Mouse (Mus musculus): ENCODE results near the gene Npff. TPM values are rescaled to one million over a fixed set of nuclear protein-coding genes. Genes with fewer than 3 reads are reported as not detected.

The Npff gene
- 0.93 and 1.1 TPM in 2 replicates for polyA plus RNA-seq (2015; fragmentation: Nextera tagmentation; extraction: Ambion mirVana)

DNA sequence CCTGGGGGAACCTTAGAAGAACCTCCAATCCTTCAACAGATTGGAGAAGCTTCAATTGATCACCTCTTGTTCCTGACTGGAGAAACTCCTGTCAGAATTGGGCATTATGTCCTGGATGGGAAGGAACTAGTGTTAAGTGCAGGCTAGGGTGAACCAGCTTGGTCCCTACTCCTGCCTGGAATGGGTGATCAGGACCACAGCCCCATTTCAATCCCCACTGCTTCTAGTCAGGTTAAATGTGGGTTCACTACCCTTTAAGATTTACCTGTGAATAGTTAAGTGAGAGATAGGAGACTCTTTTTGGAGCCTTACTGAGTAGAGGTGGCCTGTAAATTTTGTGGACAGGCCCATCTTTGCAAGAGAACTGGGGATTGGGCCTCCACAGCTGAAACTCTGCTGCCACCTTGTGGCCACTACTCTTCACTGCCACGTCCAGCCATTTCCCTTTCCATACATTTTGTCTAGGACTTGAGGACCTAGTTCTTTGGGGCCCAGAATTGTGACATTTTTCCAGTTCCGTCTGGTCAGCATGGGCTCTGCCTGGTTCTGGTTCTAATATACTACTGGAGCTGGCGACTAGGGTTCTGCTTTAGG, at the start of gene Npff:
TSS of gene Npff (minus strand) at position 51 of the 594 bp plus-strand sequence.
- ATAC-seq (ENCODE audit: low read depth) (no peak), DNase-seq (peak; percentile 61)
- H3K36me3 ChIP-seq = peaks cover 67% of the 10 kb centered on the region
- no peak within 1 kb of the TSS for H3K27ac ChIP-seq
- no peak within 1 kb of the TSS for H3K4me2 ChIP-seq
- WGBS (ENCODE audit: insufficient replicate concordance) = 5% methylated on average over 3 of the region's 3 CpGs
- peaks cover 22% of the 10 kb centered on the region for H3K4me1 ChIP-seq (replicated peaks)
- no peaks in the 10 kb centered on the region for H3K27me3 ChIP-seq
- H3K9ac ChIP-seq = no peak within 1 kb of the TSS
- no peak within 1 kb of the TSS for H3K4me3 ChIP-seq (replicated peaks)
- no peaks in the 10 kb centered on the region for H3K9me3 ChIP-seq (replicated peaks)

DNA sequence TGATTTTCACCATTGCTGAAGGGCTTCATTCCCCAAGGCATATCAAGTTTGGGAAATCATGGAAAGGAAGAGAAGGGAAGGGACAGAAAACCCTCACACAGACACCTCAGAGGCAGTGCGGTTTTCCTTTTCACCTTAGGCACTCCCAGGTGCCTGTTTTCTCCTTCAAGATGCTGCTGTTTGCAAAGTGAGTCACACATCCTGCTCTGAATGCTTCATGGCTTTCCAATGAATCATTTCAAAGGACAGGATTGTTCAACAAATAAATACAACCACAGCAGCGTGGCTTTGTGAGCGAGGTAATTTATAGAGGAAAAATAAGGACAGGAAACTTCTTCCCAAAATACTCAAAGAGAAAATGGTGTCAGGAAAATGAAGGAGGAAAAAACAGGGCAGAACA, 47.3 kb upstream of the Npff start:
- Histone ChIP-seq H3K4me2 (no peak overlapping the region), H3K4me1 (replicated peaks) (no peaks in the 10 kb centered on the region), H3K9ac (no peak overlapping the region), H3K9me3 (replicated peaks) (no peaks in the 10 kb centered on the region), H3K27ac (no peak overlapping the region), H3K4me3 (replicated peaks) (no peak overlapping the region), H3K36me3 (peaks cover 4% of the 10 kb centered on the region; the same call in 1 of the 2 replicates), H3K27me3 (no peaks in the 10 kb centered on the region)
- DNase-seq = no peak
- WGBS (ENCODE audit: insufficient replicate concordance) = 74% methylated on average over 3 of the region's 3 CpGs
- ATAC-seq (ENCODE audit: low read depth) = no peak

DNA sequence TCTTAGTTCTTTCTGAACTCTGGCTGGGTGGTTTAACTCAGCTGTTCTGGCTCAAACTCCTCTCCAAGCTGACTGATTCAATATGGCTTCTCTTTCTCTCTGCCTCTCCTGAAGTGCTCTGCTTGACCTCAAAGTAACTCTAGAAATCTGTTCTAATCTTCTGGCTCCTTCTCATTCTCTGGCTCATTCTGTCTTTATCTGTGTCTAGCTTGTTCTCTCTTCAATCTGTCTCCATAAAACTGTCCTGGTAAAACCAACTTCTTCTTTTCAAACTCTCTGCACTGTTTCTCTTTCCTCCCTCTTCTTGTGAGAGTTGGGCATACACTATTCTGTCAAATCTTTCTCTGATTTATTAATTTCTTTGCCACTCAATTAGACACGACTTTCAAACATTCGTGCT, 43.1 kb upstream of the Npff start:
- no peak overlapping the region for H3K9ac ChIP-seq
- DNase-seq = no peak
- 76% methylated on average over 2 of the region's 2 CpGs for WGBS (ENCODE audit: insufficient replicate concordance)
- no peak overlapping the region for H3K27ac ChIP-seq
- no peak overlapping the region for H3K4me2 ChIP-seq
- H3K4me3 ChIP-seq (replicated peaks) = no peak overlapping the region
- H3K4me1 ChIP-seq (replicated peaks) = no peaks in the 10 kb centered on the region
- no peaks in the 10 kb centered on the region for H3K27me3 ChIP-seq
- H3K9me3 ChIP-seq (replicated peaks) = no peaks in the 10 kb centered on the region
- peaks cover 6% of the 10 kb centered on the region for H3K36me3 ChIP-seq
- ATAC-seq (ENCODE audit: low read depth) = no peak

DNA sequence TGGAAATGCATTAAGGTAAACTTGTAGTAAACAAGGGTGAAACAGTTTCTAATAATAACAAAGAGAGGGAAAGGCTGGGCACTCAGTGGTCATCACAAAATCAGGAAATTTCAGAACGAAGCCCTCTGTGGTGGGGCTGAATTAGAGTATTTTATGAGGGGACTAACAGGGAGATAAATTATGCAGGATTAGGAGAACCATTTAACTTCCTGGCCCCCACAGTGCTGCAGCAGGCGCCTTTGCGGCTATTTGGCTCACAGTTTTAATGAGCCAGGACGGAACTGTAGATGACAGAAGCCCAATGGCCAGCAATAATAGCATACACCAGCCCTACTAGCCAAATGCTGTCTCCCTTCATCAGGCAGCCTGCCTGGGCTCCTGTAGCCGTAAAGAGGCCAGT, 38.9 kb upstream of the Npff start:
- DNase-seq (no peak), ATAC-seq (ENCODE audit: low read depth) (no peak)
- 85% methylated on average over 5 of the region's 5 CpGs for WGBS (ENCODE audit: insufficient replicate concordance)
- Histone ChIP-seq H3K4me3 (replicated peaks) (no peak overlapping the region), H3K4me2 (no peak overlapping the region), H3K27ac (no peak overlapping the region), H3K9me3 (replicated peaks) (no peaks in the 10 kb centered on the region), H3K9ac (no peak overlapping the region), H3K36me3 (peaks cover 18% of the 10 kb centered on the region), H3K27me3 (no peaks in the 10 kb centered on the region), H3K4me1 (replicated peaks) (no peaks in the 10 kb centered on the region)

DNA sequence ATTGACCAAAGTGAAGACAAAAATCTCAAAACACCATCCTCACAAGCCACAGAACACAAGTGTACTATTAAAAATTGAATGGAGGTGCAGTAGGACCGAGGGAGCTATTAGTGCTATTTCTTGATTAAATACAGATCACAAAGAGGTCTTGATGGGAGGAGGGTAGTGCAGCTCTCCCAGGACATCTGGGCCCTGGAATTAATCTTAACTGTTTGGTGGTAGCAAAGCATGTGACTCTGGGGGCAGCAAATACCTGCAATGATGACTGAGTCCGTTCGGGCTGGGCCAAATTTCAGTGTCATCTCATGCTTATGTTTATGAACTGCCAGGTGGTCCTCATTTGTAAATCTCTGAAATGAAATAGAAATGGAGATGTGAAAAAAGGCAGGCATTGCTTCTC, 38.3 kb upstream of the Npff start:
- Histone ChIP-seq H3K4me2 (no peak overlapping the region), H3K36me3 (peaks cover 18% of the 10 kb centered on the region), H3K27me3 (no peaks in the 10 kb centered on the region), H3K27ac (no peak overlapping the region), H3K4me1 (replicated peaks) (no peaks in the 10 kb centered on the region), H3K9me3 (replicated peaks) (no peaks in the 10 kb centered on the region), H3K9ac (no peak overlapping the region), H3K4me3 (replicated peaks) (no peak overlapping the region)
- ATAC-seq (ENCODE audit: low read depth) (no peak), DNase-seq (no peak)
- 81% methylated on average over 3 of the region's 3 CpGs for WGBS (ENCODE audit: insufficient replicate concordance)

DNA sequence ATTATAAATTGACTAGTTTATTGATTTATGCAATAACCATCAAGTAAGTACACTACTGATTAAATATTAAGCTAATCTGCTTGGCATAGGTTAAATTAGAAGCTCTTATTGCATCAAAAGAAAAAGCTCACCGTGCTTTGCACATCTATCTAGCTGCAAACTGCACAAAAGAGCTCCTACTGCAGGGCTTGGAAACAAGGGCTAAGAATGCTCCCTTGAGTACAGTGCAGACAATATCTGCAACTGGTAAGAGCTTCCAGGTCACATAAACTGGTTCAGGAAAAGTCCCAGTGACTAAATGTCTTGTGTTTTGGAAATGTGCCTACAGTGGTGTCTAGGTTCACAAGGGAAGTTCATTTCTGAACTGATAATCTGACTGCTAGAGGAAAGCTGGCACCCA, 37.7 kb upstream of the Npff start:
- peaks cover 18% of the 10 kb centered on the region for H3K36me3 ChIP-seq
- no peak overlapping the region for H3K9ac ChIP-seq
- no peak overlapping the region for H3K27ac ChIP-seq
- 91% methylated on average over 1 of the region's 1 CpGs for WGBS (ENCODE audit: insufficient replicate concordance)
- H3K9me3 ChIP-seq (replicated peaks) = no peaks in the 10 kb centered on the region
- no peaks in the 10 kb centered on the region for H3K27me3 ChIP-seq
- no peak for DNase-seq
- ATAC-seq (ENCODE audit: low read depth) = no peak
- no peaks in the 10 kb centered on the region for H3K4me1 ChIP-seq (replicated peaks)
- H3K4me3 ChIP-seq (replicated peaks) = no peak overlapping the region
- H3K4me2 ChIP-seq = no peak overlapping the region

DNA sequence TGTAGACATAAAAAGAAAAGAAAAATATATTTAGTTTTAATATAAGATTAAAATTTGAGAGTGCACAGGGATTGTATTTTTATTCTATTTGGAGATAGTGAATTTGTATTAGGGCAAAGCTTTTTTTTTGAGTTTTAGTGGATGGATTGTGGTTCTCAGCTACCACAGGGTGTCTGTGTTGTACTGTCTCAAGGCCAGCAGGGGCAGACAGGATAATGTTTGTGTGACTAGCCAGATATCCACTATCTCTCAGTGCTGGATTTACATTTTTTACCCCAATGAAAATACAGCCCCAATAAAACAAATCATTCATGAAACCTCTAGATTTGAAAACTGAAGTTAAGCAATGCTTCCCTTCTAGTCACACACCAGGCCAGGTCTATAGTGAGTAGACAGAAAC, 32.8 kb upstream of the Npff start:
- Histone ChIP-seq H3K4me3 (replicated peaks) (no peak overlapping the region), H3K27ac (no peak overlapping the region), H3K4me2 (no peak overlapping the region), H3K4me1 (replicated peaks) (no peaks in the 10 kb centered on the region), H3K27me3 (no peaks in the 10 kb centered on the region), H3K9me3 (replicated peaks) (no peaks in the 10 kb centered on the region), H3K9ac (no peak overlapping the region), H3K36me3 (peaks cover 41% of the 10 kb centered on the region)
- ATAC-seq (ENCODE audit: low read depth) (no peak), DNase-seq (no peak)

DNA sequence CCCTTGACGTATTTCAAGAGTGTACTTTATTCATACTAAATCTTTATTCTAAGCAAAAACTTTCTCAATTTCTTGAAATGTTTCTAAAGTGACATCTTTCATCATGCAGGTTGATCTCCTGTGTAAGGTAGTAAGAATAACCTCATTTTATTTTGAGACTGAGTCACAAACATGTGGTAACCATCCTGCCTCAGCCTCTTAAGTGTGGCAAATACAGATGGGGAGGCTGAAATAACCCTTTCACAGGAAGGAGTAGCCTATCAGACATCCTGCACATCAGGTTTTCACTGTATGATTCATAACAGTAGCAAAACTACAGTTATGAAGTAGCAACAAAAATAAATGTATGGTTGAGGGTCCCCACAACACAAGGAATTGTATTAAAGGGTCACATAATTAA, 30.8 kb upstream of the Npff start:
- Histone ChIP-seq H3K9ac (no peak overlapping the region), H3K27ac (no peak overlapping the region), H3K4me3 (replicated peaks) (no peak overlapping the region), H3K27me3 (no peaks in the 10 kb centered on the region), H3K4me2 (no peak overlapping the region), H3K9me3 (replicated peaks) (no peaks in the 10 kb centered on the region), H3K36me3 (peaks cover 48% of the 10 kb centered on the region), H3K4me1 (replicated peaks) (no peaks in the 10 kb centered on the region)
- no peak for DNase-seq
- ATAC-seq (ENCODE audit: low read depth) = no peak
- WGBS (ENCODE audit: insufficient replicate concordance) = 83% methylated on average over 1 of the region's 1 CpGs

DNA sequence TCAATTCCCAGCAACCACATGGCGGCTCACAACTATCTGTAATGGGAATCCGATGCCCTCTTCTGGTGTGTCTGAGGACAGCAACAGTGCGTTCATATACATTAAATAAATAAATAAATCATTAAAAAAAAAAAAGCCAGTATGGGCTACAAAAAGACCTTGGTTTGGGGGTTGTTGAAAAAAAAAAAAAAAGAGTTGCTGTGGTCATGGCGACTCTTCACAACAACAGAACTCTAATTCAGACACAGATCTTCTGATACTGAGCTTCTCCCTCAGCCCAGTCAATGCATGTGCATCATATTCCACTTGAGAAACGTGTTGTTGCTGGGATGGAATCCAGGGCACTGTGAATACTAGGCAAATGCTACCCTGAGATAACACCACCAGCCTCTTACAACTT, 27.9 kb upstream of the Npff start:
- no peaks in the 10 kb centered on the region for H3K27me3 ChIP-seq
- 85% methylated on average over 5 of the region's 5 CpGs for WGBS (ENCODE audit: insufficient replicate concordance)
- H3K9me3 ChIP-seq (replicated peaks) = no peaks in the 10 kb centered on the region
- H3K27ac ChIP-seq = no peak overlapping the region
- ATAC-seq (ENCODE audit: low read depth) (no peak), DNase-seq (no peak)
- no peak overlapping the region for H3K4me3 ChIP-seq (replicated peaks)
- H3K4me1 ChIP-seq (replicated peaks) = no peaks in the 10 kb centered on the region
- no peak overlapping the region for H3K4me2 ChIP-seq
- peaks cover 48% of the 10 kb centered on the region for H3K36me3 ChIP-seq
- no peak overlapping the region for H3K9ac ChIP-seq

DNA sequence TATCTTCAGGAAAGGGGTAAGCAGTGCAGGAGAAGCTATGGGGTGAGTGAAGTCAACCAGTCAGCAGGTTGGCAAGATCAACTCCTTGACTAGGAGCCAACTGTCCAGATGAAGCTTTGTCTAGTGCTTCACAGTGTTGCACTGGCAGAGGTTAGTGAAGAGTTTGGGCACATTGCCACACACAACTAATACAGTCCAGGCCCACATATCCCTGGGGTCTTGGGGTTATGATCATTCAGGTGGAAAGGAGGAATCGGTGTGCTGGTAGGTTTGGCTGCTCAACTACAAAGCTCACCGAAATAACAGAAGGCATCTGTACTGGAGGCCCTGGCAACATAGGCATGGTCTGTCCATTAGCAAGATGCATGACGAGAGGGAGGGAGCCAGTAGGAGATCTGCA, 22.7 kb upstream of the Npff start:
- H3K27me3 ChIP-seq = no peaks in the 10 kb centered on the region
- ATAC-seq (ENCODE audit: low read depth) = no peak
- H3K4me3 ChIP-seq (replicated peaks) = no peak overlapping the region
- H3K4me1 ChIP-seq (replicated peaks) = no peaks in the 10 kb centered on the region
- no peak overlapping the region for H3K9ac ChIP-seq
- H3K4me2 ChIP-seq = no peak overlapping the region
- no peak for DNase-seq
- peaks cover 50% of the 10 kb centered on the region for H3K36me3 ChIP-seq
- no peak overlapping the region for H3K27ac ChIP-seq
- H3K9me3 ChIP-seq (replicated peaks) = no peaks in the 10 kb centered on the region
- WGBS (ENCODE audit: insufficient replicate concordance) = 86% methylated on average over 3 of the region's 3 CpGs

DNA sequence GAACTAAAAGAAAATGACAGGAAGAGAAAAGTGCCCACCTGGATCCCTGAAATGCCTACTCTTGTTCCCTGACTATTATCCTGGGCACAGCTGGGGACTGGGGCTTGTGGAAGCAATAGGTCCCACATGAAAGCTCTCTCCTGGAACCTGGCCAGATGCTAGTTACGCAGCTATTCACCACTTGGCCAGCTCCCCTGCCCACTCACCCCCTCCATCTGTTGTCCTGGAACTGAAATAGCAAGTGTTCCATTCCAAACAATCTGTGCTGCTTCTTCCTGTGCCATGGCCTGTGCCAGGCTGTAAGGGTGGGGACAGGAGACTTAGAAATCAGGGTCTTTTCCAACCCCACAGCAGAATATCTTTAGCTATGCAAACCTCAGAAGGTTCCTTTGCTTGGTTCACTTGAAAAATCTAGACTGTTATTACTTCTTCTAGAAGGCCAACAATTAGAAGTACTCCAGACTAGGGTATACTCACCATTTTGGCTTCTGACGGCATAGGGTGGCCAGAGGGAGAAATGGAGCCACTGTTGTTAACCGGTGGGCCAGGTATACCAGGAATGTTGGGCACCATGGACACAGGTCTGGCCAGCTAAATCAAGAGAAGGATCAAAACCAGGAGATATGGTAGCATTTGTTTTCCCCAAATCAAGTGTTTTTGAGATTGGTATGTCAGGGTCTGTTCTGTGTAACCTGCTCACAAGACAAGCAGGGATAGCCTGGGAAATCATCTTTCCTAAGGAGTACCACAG, 22.1 kb upstream of the Npff start:
- Histone ChIP-seq H3K4me1 (replicated peaks) (no peaks in the 10 kb centered on the region), H3K9me3 (replicated peaks) (no peaks in the 10 kb centered on the region), H3K27me3 (no peaks in the 10 kb centered on the region), H3K4me3 (replicated peaks) (no peak overlapping the region), H3K36me3 (peaks cover 50% of the 10 kb centered on the region), H3K27ac (no peak overlapping the region), H3K9ac (no peak overlapping the region), H3K4me2 (no peak overlapping the region)
- WGBS (ENCODE audit: insufficient replicate concordance) = 78% methylated on average over 3 of the region's 3 CpGs
- no peak for ATAC-seq (ENCODE audit: low read depth)
- DNase-seq = no peak

DNA sequence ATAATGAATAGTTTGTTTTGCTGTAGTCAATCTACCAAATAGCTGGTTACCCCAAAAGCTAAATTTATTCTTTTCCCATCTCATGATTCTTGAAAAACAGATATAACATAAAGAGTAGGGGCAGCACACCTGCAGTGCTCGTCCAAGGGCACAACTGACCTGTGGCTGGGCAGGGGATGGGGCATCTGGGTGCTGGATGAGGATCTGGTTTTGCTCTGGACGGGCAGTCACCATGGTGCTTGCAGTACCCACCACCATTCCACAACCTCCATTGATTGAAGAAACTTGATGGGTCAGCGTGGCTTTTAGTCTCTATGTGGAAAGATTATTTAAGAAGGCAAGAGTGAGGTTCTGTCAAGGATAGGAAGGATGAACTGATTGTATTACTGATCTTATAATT, 21.5 kb upstream of the Npff start:
- H3K27me3 ChIP-seq = no peaks in the 10 kb centered on the region
- no peaks in the 10 kb centered on the region for H3K4me1 ChIP-seq (replicated peaks)
- H3K9me3 ChIP-seq (replicated peaks) = no peaks in the 10 kb centered on the region
- no peak overlapping the region for H3K4me3 ChIP-seq (replicated peaks)
- DNase-seq (no peak), ATAC-seq (ENCODE audit: low read depth) (no peak)
- H3K27ac ChIP-seq = no peak overlapping the region
- H3K9ac ChIP-seq = no peak overlapping the region
- peaks cover 53% of the 10 kb centered on the region for H3K36me3 ChIP-seq
- WGBS (ENCODE audit: insufficient replicate concordance) = 77% methylated on average over 3 of the region's 3 CpGs
- no peak overlapping the region for H3K4me2 ChIP-seq

Data from liver, embryonic 13.5 days (tissue).